Mouse (Mus musculus): ENCODE data around the gene Rnf150. TPM values are rescaled to one million over a fixed set of nuclear protein-coding genes. Genes with fewer than 3 reads are reported as not detected.

The Rnf150 gene
- polyA plus RNA-seq, 1 experiment from 2014 or later, result 0.79 TPM

DNA sequence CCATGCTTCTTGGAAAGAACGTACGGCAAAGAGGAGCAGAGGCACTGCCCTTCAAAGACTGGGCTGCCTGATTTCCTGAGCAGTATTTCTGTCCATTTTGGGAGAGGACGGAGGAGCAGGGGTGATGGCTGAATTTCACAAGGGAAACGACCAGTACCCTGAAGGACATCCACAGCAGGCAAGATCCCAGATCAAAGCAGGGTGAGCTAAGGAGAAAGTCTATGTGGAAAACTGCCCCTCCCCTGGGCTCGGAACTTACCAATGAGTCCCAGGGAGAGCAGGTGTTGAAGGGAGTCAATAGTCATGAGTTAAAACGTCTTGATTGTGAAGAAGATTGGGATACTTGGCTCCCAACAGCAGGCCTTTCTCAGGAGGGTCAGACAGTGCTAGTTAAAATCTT, 225.0 kb downstream of the Rnf150 start:
- Histone ChIP-seq H3K27ac (ENCODE audit: low read length) (no peak overlapping the region), H3K36me3 (ENCODE audit: control insufficient read depth, insufficient read depth) (no peaks in the 10 kb centered on the region), H3K9me3 (replicated peaks; ENCODE audit: control insufficient read depth, low read length) (no peaks in the 10 kb centered on the region), H3K9ac (ENCODE audit: low read length) (no peak overlapping the region), H3K4me3 (ENCODE audit: low read length) (no peak overlapping the region), H3K4me2 (ENCODE audit: low read depth, low read length) (no peak overlapping the region), H3K27me3 (ENCODE audit: control insufficient read depth, insufficient read depth, low read length) (no peaks in the 10 kb centered on the region), H3K4me1 (ENCODE audit: control insufficient read depth, insufficient read depth, low read length) (no peaks in the 10 kb centered on the region)
- WGBS, result 63% methylated on average over 6 of the region's 6 CpGs
- ATAC-seq (replicated peaks; ENCODE audit: extremely low read depth, insufficient read depth, low FRiP score), result no peak

DNA sequence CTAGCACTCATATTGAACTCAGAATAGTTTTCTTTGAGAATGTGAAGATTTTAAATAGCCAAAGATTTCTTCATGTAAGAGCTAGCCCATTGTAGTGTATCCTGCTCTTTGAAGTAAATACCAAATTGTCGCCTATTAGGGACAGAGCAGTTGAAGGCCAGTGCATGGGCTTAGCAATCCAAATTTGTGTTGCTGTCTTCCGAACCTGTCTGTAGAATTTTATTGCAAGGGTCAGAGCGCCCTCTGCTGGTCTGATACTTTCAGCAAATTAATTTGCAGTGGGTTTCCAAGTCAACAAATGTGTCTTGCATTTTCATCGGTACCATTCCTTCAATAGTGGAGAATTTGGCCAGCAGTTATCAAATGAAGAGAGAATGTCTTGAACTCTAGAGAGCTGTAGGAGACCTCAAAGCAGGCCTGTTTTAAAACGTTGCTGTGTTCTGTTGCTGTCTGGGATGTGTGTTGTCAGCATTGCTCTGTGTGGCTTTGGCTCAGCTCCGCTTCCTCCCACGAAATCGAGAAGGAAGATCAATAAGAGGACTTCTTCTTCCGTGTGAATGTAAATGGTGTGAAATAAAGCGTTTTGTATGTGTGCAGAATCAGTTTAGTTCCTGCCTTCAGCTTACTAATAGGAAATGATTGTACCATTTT, 226.3 kb downstream of the Rnf150 start:
- Histone ChIP-seq H3K27me3 (ENCODE audit: control insufficient read depth, insufficient read depth, low read length) (no peaks in the 10 kb centered on the region), H3K27ac (ENCODE audit: low read length) (no peak overlapping the region), H3K9me3 (replicated peaks; ENCODE audit: control insufficient read depth, low read length) (no peaks in the 10 kb centered on the region), H3K4me3 (ENCODE audit: low read length) (no peak overlapping the region), H3K4me2 (ENCODE audit: low read depth, low read length) (no peak overlapping the region), H3K4me1 (ENCODE audit: control insufficient read depth, insufficient read depth, low read length) (no peaks in the 10 kb centered on the region), H3K9ac (ENCODE audit: low read length) (no peak overlapping the region), H3K36me3 (ENCODE audit: control insufficient read depth, insufficient read depth) (no peaks in the 10 kb centered on the region)
- 25% methylated on average over 10 of the region's 10 CpGs for WGBS
- no peak for ATAC-seq (replicated peaks; ENCODE audit: extremely low read depth, insufficient read depth, low FRiP score)

DNA sequence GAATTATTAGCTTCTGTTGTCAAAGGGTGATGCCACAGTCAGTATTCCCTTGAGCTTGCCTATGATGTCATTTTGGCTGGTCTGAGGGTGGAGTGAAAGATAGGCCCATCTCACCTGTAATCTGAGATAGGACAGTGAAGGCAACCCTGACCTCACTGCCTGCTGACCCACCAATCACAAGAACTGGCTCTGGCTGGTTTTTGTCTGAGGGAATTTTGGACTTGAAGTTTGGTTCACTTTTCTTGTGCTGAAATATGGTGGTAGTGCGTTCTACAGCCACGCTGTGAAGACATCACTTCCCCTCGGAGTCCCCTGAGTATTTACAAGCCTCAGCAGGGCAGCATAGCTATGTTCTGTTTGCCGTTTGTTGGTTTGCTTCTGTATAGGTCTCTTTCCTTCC, 227.3 kb downstream of the Rnf150 start:
- WGBS, result 76% methylated on average over 4 of the region's 4 CpGs
- no peak overlapping the region for H3K4me2 ChIP-seq (ENCODE audit: low read depth, low read length)
- H3K27ac ChIP-seq (ENCODE audit: low read length), result no peak overlapping the region
- no peak for ATAC-seq (replicated peaks; ENCODE audit: extremely low read depth, insufficient read depth, low FRiP score)
- H3K4me3 ChIP-seq (ENCODE audit: low read length), result no peak overlapping the region
- H3K27me3 ChIP-seq (ENCODE audit: control insufficient read depth, insufficient read depth, low read length), result no peaks in the 10 kb centered on the region
- no peaks in the 10 kb centered on the region for H3K9me3 ChIP-seq (replicated peaks; ENCODE audit: control insufficient read depth, low read length)
- H3K9ac ChIP-seq (ENCODE audit: low read length), result no peak overlapping the region
- no peaks in the 10 kb centered on the region for H3K4me1 ChIP-seq (ENCODE audit: control insufficient read depth, insufficient read depth, low read length)
- H3K36me3 ChIP-seq (ENCODE audit: control insufficient read depth, insufficient read depth), result no peaks in the 10 kb centered on the region

DNA sequence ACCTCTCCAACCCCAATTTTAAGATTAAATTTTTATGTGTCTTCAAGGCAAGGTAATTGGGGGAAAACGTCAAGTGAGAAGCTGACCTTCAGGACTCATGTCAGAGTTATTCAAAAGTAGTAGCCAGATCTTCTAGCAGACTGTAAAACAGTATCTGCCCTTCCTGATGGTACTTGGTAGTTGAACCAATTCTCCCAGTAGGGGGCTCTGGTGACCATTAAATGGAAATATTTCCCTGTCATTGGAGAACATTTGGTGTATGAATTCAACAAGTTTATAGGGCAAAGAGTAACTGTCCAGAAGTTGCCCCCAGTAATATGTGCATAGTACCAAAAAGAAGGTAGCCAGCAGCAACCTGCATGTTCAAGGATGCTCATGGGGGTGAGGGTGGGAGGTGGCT, 236.9 kb downstream of the Rnf150 start:
- Histone ChIP-seq H3K36me3 (ENCODE audit: control insufficient read depth, insufficient read depth) (no peaks in the 10 kb centered on the region), H3K4me2 (ENCODE audit: low read depth, low read length) (no peak overlapping the region), H3K27ac (ENCODE audit: low read length) (no peak overlapping the region), H3K9ac (ENCODE audit: low read length) (no peak overlapping the region), H3K9me3 (replicated peaks; ENCODE audit: control insufficient read depth, low read length) (no peaks in the 10 kb centered on the region), H3K4me3 (ENCODE audit: low read length) (no peak overlapping the region), H3K27me3 (ENCODE audit: control insufficient read depth, insufficient read depth, low read length) (no peaks in the 10 kb centered on the region), H3K4me1 (ENCODE audit: control insufficient read depth, insufficient read depth, low read length) (no peaks in the 10 kb centered on the region)
- 15% methylated on average over 1 of the region's 1 CpGs for WGBS
- no peak for ATAC-seq (replicated peaks; ENCODE audit: extremely low read depth, insufficient read depth, low FRiP score)

DNA sequence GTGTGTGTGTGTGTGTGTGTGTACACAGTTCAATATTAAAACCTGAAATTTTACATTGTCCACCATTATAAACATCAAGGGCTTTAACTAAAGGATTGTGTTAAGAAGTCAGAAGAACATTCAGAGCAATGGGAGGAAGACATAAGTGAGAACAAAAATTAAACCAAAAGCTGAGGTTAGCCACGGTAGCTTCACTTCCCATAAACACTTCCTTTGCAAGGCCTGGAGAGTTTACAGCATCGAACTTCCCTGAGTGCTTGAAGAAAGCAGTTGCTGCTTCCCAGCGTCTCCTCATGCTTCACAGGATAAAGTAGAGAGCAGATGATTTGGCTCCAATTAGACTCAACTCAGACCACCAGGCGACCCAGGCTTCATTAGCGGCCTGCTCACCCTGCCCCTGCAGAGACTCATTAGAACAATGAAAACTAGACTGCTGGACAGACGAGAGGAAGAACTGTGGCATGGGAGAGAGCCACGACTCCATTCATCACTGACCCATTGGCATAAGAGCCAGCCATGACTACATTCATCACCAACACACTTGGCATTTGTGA, 239.9 kb downstream of the Rnf150 start:
- no peak overlapping the region for H3K27ac ChIP-seq (ENCODE audit: low read length)
- no peak for ATAC-seq (replicated peaks; ENCODE audit: extremely low read depth, insufficient read depth, low FRiP score)
- H3K4me1 ChIP-seq (ENCODE audit: control insufficient read depth, insufficient read depth, low read length), result no peaks in the 10 kb centered on the region
- no peaks in the 10 kb centered on the region for H3K9me3 ChIP-seq (replicated peaks; ENCODE audit: control insufficient read depth, low read length)
- H3K36me3 ChIP-seq (ENCODE audit: control insufficient read depth, insufficient read depth), result no peaks in the 10 kb centered on the region
- no peak overlapping the region for H3K4me3 ChIP-seq (ENCODE audit: low read length)
- no peak overlapping the region for H3K9ac ChIP-seq (ENCODE audit: low read length)
- H3K27me3 ChIP-seq (ENCODE audit: control insufficient read depth, insufficient read depth, low read length), result no peaks in the 10 kb centered on the region
- WGBS, result 65% methylated on average over 7 of the region's 7 CpGs
- H3K4me2 ChIP-seq (ENCODE audit: low read depth, low read length), result no peak overlapping the region

DNA sequence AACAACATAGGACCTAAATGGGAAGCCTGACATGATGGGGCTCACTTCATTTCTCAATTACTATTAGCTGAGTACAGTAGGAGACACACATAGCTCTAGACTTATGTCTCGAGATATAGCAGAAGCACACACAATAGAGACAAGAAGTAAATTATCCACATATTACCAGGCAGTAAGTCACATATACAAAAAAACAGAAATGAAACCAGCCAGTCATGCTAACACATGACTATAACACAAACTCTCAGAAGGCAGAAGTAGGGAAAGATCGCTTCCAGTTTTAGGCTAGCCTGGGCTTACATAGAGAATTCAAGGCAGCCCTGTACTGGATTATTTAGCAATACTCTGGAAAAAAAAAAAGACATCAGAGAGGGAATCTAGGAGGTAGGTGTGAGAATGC, 240.8 kb downstream of the Rnf150 start:
- no peak overlapping the region for H3K9ac ChIP-seq (ENCODE audit: low read length)
- no peak overlapping the region for H3K4me2 ChIP-seq (ENCODE audit: low read depth, low read length)
- WGBS, result 76% methylated on average over 2 of the region's 2 CpGs
- no peaks in the 10 kb centered on the region for H3K36me3 ChIP-seq (ENCODE audit: control insufficient read depth, insufficient read depth)
- H3K27me3 ChIP-seq (ENCODE audit: control insufficient read depth, insufficient read depth, low read length), result no peaks in the 10 kb centered on the region
- no peaks in the 10 kb centered on the region for H3K9me3 ChIP-seq (replicated peaks; ENCODE audit: control insufficient read depth, low read length)
- H3K4me3 ChIP-seq (ENCODE audit: low read length), result no peak overlapping the region
- H3K4me1 ChIP-seq (ENCODE audit: control insufficient read depth, insufficient read depth, low read length), result no peaks in the 10 kb centered on the region
- ATAC-seq (replicated peaks; ENCODE audit: extremely low read depth, insufficient read depth, low FRiP score), result no peak
- H3K27ac ChIP-seq (ENCODE audit: low read length), result no peak overlapping the region

DNA sequence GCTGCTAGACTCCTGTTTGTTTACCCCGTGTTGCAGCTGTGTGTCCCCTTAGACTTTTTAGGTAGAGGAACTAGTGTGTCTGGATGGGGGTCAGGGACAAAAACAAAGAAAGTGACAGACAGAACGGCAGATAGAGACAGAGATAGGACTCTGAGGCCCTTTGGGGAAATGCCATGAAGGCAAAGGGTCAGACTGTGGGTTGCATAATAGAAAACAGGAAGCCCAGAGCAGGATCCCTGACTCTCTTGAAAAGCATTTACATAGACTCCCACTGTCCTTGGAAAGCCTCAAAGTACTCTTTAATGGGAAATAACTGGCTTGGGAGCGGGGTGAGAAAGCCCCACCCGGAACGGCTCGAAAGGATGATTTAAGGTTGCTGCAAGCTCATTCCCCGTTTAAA, 246.6 kb downstream of the Rnf150 start:
- 62% methylated on average over 7 of the region's 7 CpGs for WGBS
- no peak for ATAC-seq (replicated peaks; ENCODE audit: extremely low read depth, insufficient read depth, low FRiP score)
- H3K27ac ChIP-seq (ENCODE audit: low read length), result no peak overlapping the region
- no peaks in the 10 kb centered on the region for H3K27me3 ChIP-seq (ENCODE audit: control insufficient read depth, insufficient read depth, low read length)
- H3K9ac ChIP-seq (ENCODE audit: low read length), result no peak overlapping the region
- H3K4me2 ChIP-seq (ENCODE audit: low read depth, low read length), result no peak overlapping the region
- H3K4me3 ChIP-seq (ENCODE audit: low read length), result no peak overlapping the region
- H3K4me1 ChIP-seq (ENCODE audit: control insufficient read depth, insufficient read depth, low read length), result no peaks in the 10 kb centered on the region
- no peaks in the 10 kb centered on the region for H3K36me3 ChIP-seq (ENCODE audit: control insufficient read depth, insufficient read depth)
- H3K9me3 ChIP-seq (replicated peaks; ENCODE audit: control insufficient read depth, low read length), result no peaks in the 10 kb centered on the region

DNA sequence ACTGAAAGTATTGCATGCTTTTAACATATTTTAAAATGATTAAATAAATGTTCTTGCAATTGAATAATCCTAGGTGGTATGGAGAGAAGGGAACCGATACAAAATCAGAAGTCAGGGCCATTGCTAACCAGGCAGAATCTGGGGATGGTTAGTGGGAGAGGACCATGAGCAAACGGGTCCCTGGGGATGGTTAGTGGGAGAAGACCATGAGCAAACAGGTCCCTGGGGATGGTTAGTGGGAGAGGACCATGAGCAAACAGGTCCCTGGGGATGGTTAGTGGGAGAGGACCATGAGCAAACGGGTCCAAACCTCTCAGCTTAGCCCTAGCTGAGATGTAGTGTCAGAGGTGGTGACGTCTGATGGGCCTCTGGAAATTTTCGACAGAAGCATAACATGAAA, 247.0 kb downstream of the Rnf150 start:
- Histone ChIP-seq H3K4me3 (ENCODE audit: low read length) (no peak overlapping the region), H3K27me3 (ENCODE audit: control insufficient read depth, insufficient read depth, low read length) (no peaks in the 10 kb centered on the region), H3K4me1 (ENCODE audit: control insufficient read depth, insufficient read depth, low read length) (no peaks in the 10 kb centered on the region), H3K9me3 (replicated peaks; ENCODE audit: control insufficient read depth, low read length) (no peaks in the 10 kb centered on the region), H3K9ac (ENCODE audit: low read length) (no peak overlapping the region), H3K36me3 (ENCODE audit: control insufficient read depth, insufficient read depth) (no peaks in the 10 kb centered on the region), H3K4me2 (ENCODE audit: low read depth, low read length) (no peak overlapping the region), H3K27ac (ENCODE audit: low read length) (no peak overlapping the region)
- ATAC-seq (replicated peaks; ENCODE audit: extremely low read depth, insufficient read depth, low FRiP score), result no peak
- 74% methylated on average over 5 of the region's 5 CpGs for WGBS

DNA sequence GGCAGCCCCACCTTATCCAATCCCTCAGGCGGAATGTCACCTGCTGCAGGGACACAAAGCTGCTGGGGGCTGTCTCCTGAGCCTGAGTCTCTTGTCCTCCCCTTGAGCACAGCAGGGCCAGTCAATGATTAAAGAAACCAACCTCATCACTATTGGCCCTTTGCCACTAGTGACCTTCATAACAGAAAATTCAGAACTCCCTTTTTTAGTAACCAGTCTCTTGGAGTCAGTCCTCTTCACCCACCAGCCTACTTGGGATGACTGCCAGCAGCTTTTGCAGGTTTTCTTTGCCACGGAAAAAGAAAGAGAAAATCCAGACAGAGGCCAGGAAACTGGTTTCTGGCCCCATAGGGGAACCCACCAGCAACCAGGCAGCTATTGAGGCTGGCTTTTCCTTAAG, 271.9 kb downstream of the Rnf150 start:
- H3K4me3 ChIP-seq (ENCODE audit: low read length), result no peak overlapping the region
- 43% methylated on average over 2 of the region's 2 CpGs for WGBS
- H3K9me3 ChIP-seq (replicated peaks; ENCODE audit: control insufficient read depth, low read length), result no peaks in the 10 kb centered on the region
- ATAC-seq (replicated peaks; ENCODE audit: extremely low read depth, insufficient read depth, low FRiP score), result no peak
- no peak overlapping the region for H3K27ac ChIP-seq (ENCODE audit: low read length)
- peaks cover 13% of the 10 kb centered on the region for H3K4me1 ChIP-seq (ENCODE audit: control insufficient read depth, insufficient read depth, low read length)
- no peak overlapping the region for H3K9ac ChIP-seq (ENCODE audit: low read length)
- H3K27me3 ChIP-seq (ENCODE audit: control insufficient read depth, insufficient read depth, low read length), result no peaks in the 10 kb centered on the region
- H3K4me2 ChIP-seq (ENCODE audit: low read depth, low read length), result no peak overlapping the region
- H3K36me3 ChIP-seq (ENCODE audit: control insufficient read depth, insufficient read depth), result no peaks in the 10 kb centered on the region

All from heart, embryonic 16.5 days (tissue).